Comparison of ENCODE assay signal across 24 mouse cellular contexts in genomic region chr10:53402293-53402692, GRCm38 (mm10).
"Had no signal": no experiment of that assay in that cellular context is flagged by ENCODE, and none has a peak within 500 bp of the region (broad histone marks: within the 10 kb centered on the region; RNA-seq: fewer than 3 reads in every experiment).

No protein-coding gene starts in this region.

- H3K9me3 ChIP-seq: heart, embryonic 10.5 days; heart, embryonic 13.5 days; heart, embryonic 15.5 days; hindbrain, embryonic 13.5 days; hindbrain, embryonic 15.5 days; kidney, embryonic 15.5 days; limb, embryonic 13.5 days; limb, embryonic 15.5 days had no signal

- H3K36me3 ChIP-seq: heart, embryonic 10.5 days; heart, embryonic 13.5 days; heart, embryonic 15.5 days; hindbrain, embryonic 13.5 days; hindbrain, embryonic 15.5 days; kidney, embryonic 15.5 days; limb, embryonic 13.5 days; limb, embryonic 15.5 days had no signal

- ATAC-seq: hindbrain, postnatal 0 days; intestine, embryonic 16.5 days had no signal

- H3K4me3 ChIP-seq: gastrocnemius, adult 2 months; heart, embryonic 10.5 days; heart, embryonic 13.5 days; heart, embryonic 15.5 days; hindbrain, embryonic 13.5 days; hindbrain, embryonic 15.5 days; kidney, embryonic 15.5 days; limb, embryonic 13.5 days; limb, embryonic 15.5 days had no signal

- H3K27me3 ChIP-seq: heart, embryonic 13.5 days; heart, embryonic 15.5 days; hindbrain, embryonic 13.5 days; hindbrain, embryonic 15.5 days; kidney, embryonic 15.5 days; limb, embryonic 13.5 days; limb, embryonic 15.5 days had no signal

- DNase-seq: gastrocnemius, adult 2 months; gastrocnemius, postnatal 10 days; gastrocnemius, postnatal 25 days; heart, adult 18-20 months; heart, postnatal 14 days; heart, postnatal 36 days; kidney, adult 11 months; kidney, adult 2 months; kidney, adult 9 months; kidney, postnatal 14 days; kidney, postnatal 36 days; layer of hippocampus, adult 9-11 months; layer of hippocampus, postnatal 36 days; left cerebral cortex, postnatal 4 days had no signal
